Mouse (Mus musculus): ENCODE results near the gene Prpsap1.
A peak's percentile ranks its signal among the peaks of the same experiment; 100 is the strongest.

Prpsap1 gene

DNA sequence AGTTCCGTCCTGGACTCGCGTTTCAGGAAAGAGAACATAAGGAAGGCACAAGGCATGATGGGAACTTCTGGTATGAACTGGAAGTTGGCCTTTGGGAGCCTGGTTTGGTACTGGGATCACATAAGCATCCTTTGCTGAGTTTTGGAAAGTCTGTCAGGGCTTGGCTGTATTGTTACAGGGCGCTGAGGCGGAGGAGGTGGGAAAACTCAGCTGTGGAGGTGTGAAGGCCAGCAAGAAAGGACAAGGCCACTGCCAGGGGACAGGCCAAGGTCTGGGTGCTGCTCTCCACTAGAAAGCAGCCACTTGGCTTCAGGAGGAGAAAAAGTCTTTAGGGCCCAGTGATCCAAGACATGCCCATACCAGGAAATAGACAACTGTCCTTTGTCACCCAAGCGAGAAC is 50.7 kb downstream of the Prpsap1 start:
- no peak for DNase-seq (ENCODE audit: low spot score)

GRCm38 (mm10) chr11:116442867-116443177 is 51.2 kb downstream of the Prpsap1 start:
- no peak for DNase-seq (ENCODE audit: low spot score)

GRCm38 (mm10) chr11:116442129-116442866 is 51.7 kb downstream of the Prpsap1 start:
- DNase-seq (ENCODE audit: low spot score), result no peak

DNA sequence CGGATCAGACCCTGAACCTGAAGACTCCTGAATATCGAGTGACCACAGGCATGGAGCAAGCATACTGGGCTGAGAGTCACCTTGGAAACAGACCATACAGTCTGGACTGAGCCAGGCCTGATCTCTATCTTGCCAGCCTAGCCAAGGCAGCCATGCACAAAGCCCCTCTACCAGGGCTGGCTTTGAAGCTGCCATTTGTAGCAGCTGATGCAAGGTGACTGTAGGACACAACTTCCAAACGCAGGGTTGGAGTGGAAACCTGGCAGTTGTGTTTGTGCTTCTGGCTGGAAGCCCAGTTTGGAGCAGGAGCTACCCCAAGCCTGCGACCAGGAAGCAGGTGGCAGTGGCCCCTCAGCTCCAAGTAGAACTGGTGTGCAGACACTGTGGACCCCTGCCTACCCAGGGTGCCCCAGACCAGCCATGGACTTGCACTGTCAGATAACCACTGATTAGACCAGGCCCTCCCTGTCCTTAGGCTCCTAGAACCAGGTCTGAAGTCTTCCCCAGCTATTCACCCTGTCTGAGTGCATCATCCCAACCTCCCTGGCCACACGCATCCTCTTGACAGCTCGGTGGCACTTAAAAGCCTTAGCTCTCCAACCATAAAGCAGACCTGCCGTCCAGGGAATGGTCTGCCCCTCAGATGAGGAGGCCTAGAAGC is 53.5 kb downstream of the Prpsap1 start:
- no peak for DNase-seq (ENCODE audit: low spot score)

GRCm38 (mm10) chr11:116439269-116440240 is 54.4 kb downstream of the Prpsap1 start:
- no peak for DNase-seq (ENCODE audit: low spot score)

DNA sequence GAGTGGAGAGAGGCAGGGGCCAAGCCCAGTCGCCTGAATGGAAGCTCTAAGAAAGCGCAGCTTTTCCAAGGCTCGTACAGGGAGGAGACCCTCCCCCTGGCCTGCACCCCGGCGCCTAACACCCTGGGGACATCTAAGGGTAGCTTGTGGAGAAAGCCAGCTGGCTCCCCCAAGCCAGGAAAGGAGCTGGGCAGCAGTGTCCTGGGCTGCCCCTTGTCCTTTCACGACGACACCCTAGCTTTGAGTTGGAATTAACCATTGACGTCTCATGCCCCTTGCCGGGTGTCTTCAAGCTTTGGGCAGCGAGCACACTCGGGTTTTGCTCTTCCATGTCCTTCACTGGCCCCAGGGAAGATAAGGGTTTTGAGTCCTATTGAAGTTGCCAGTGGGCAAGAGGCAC is 56.5 kb downstream of the Prpsap1 start:
- no peak for DNase-seq (ENCODE audit: low spot score)

GRCm38 (mm10) chr11:116436725-116437331 is 57.2 kb downstream of the Prpsap1 start:
- no peak for DNase-seq (ENCODE audit: low spot score)

DNA sequence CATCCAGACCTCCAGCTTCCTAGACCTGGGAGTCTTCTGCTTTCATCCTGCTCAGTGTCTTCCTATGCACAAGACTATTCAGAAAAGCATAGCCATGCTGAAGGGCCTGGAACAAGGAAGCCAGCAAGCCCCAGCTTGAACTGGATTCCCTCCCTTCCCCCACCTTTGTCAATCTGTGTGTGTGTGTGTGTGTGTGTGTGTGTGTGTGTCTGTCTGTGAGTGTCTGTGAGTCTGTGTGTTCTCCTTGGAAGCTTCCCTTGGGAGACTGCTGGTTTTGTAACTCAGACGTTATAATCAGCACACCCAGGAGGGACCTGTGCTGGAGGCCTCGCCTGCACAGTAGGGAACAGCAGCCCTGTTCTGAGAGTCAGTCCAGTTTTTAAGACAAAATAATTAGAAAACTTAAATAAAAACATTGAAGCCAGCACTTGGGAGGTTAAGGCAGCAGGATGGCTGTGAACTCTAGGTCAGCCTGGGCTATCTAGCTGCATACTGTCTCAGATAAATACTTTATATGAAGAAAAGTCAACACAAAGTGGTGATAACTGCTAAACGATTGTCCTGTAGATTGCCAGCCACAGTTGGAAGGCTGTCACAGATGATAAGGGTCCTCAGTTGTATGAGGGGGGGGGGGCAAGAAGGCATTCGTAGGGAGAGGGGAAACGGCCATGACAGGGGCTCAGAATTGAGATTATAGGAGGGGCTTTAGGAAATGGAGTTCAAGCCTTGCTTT is 57.8 kb downstream of the Prpsap1 start:
- no peak for DNase-seq (ENCODE audit: low spot score)

DNA sequence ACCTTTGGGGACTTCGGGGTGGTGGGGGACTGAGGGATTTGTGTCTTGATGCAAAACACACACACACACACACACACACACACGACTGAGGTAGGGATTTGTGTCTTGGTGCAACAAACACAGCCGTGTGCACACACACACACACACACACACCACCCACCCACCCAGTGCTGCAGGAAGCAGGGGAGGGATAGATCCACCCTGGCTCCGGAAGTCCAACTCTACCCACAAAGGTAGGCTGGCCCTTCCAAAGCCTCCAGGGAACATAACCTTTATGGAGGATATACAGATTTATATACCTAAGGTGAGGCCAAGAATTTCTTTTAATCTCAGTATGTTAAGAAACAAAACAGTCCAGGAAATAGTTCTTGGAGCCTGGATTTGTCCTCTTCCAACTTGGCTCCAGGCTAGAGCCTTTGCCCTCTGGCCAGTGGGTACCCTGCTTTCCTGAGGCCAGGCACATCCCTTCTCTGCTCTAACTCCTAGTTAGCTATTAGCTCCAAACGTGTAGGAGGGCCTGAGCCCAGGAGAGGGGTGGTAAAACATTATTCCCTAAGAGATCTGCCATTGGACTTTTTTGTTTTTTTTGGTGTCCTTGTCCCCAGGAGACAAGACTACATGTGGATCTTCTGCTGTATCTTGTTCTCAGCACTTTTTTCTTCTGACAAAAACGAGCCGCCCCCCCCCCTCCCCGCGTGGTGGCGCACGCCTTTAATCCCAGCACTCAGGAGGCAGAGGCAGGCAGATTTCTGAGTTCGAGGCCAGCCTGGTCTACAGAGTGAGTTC is 58.8 kb downstream of the Prpsap1 start:
- no peak for DNase-seq (ENCODE audit: low spot score)

GRCm38 (mm10) chr11:116434287-116434966 is 59.6 kb downstream of the Prpsap1 start:
- peak; percentile 67 for DNase-seq (ENCODE audit: low spot score)

- peak; percentile 95 for DNase-seq (ENCODE audit: low spot score)
Observed at GRCm38 (mm10) chr11:116433356-116434286, 60.4 kb downstream of the Prpsap1 start, which contains the start of gene Ubald2. Ubald2 (plus strand) TSS chr11:116434094.

DNA sequence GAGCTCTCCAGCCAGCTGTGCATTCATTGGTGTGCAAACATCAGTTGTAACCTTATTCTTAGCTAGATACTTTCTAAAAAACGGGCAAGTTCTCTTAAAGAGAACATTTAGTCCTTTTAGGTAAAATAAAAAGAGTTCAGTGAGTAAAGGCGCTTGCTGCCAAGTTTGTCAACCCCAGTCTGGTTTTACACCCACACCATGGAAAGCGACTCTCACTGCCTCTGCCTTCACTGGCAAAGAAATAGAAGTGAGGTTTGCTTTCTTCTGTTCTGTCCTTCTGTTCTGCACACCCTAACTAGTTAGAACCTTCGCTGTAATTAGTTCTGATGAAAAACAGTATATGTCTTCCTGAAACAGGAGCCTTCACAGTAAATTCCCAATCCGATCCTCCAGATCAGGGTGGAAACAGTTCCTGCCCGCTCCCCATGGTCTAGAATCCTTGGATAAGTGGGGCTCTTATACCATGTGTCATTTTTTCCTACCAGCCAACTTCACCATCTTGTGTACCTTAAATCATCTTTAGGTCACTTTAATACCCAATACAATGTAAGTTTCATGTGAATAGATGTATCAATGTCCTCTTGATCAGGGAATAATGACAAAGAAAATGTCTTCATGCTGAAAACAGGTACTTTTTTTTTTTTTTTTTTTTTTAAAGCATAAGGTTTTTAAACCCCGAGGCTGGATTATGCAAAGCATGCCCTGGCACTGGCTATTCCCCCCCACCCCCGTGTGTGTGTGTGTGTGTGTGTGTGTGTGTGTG is 61.2 kb downstream of the Prpsap1 start:
- DNase-seq (ENCODE audit: low spot score), result no peak

DNA sequence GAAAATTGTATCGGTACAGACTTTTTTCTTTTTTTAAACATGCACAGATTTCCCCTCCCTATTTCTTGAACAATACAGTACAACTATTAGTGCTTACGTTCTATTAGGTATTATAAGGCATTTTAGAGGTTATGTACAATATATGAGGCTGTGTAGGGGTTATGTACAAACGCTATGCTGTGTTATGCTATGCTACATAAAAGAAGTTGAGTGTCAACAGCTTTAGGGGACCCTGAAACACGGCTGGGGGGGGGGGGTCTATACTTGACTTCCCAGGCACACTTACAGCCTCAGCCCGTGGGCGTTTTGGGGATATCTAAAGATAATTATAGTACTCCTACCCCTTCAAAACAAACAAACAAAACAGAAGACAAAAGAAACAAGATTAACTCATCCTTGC is 61.9 kb downstream of the Prpsap1 start:
- DNase-seq (ENCODE audit: low spot score), result no peak

GRCm38 (mm10) chr11:116431428-116432077 is 62.4 kb downstream of the Prpsap1 start:
- no peak for DNase-seq (ENCODE audit: low spot score)

DNA sequence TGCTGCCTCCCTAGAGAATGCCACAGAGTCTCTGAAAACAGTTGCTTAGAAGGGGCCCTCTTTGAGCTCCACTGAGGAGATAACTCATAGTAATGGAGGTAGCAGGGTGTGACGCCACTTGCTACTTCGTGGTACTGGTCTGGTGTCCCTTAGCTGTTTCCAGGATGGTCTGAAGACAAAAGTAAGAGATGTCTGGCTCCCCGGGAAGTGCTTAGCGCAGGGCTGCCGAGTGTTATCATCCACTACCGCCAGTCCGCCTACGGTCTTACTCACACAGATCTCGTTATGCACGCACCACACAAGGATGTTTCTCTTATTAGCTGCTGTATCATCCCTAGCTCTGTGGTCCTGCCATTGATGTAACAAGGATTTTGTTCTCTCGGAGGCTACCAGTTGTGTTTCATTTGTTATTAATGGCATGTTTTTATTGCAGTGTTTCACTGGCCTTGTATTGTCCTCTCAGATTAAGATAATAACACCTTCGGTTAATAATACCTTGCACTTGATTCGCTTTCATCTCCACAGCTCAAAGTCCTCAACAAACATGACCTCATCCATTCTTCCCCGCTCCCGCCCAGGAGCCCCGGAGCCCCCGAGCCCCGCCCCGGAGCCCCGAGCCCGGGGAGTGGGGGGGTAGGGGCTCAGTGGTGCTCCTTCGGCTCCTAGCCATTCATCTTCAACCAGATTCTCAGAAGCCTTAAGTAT is 63.1 kb downstream of the Prpsap1 start:
- no peak for DNase-seq (ENCODE audit: low spot score)

GRCm38 (mm10) chr11:116429862-116430613 is 64.0 kb downstream of the Prpsap1 start:
- no peak for DNase-seq (ENCODE audit: low spot score)

Measured in ovary, postnatal 14 days (tissue).